Mouse (Mus musculus): Measurements from ENCODE around the gene Itgbl1. TPM values are rescaled to one million over a fixed set of nuclear protein-coding genes. Genes with fewer than 3 reads are reported as not detected.

The Itgbl1 gene
- polyA plus RNA-seq, 1 experiment from 2014 or later = 0.10 TPM

Other genes starting within 250 kb of the Itgbl1 start
- 0.64 and 0.78 TPM in 2 replicates for gene Nalcn, start 32.8 kb upstream of the Itgbl1 start, polyA plus RNA-seq (2016; fragmentation: Nextera tagmentation; extraction: Ambion mirVana)